Mouse (Mus musculus) lung, postnatal 0 days (tissue): ENCODE measurements around the gene Schip1. TPM values are rescaled to one million over a fixed set of nuclear protein-coding genes. Genes with fewer than 3 reads are reported as not detected.

ENCODE experiments used
- ATAC-seq: fragments of 200-750 bp; cut with Nextera tagmentation; 2 replicates; pipeline ENCODE4 v1.8.0; 2017; ENCODE audit warnings: moderate library complexity
- DNase-seq: peaks from one replicate; pipeline ENCODE4 v3.0.0-alpha.2; 2016; ENCODE audit warnings: low spot score
- H3K27ac ChIP-seq: fragments of 300-500 bp; sonication (generic); 2 replicates; pipeline ENCODE4 v1.5.1; 2014; ENCODE audit warnings: antibody characterized with exemption, mild to moderate bottlenecking, low read length, mixed read lengths
- H3K27me3 ChIP-seq: fragments of 300-500 bp; sonication (generic); replicated peaks from 2 replicates; pipeline ENCODE4 v1.6.1; 2014; ENCODE audit warnings: low read length, mixed read lengths; ENCODE audit not compliant: insufficient read depth
- H3K36me3 ChIP-seq: fragments of 300-500 bp; sonication (generic); 2 replicates; pipeline ENCODE4 v1.6.1; 2014; ENCODE audit warnings: low read length, mixed read lengths; ENCODE audit not compliant: insufficient read depth
- H3K4me1 ChIP-seq: fragments of 300-500 bp; sonication (generic); 2 replicates; pipeline ENCODE4 v1.6.1; 2014; ENCODE audit warnings: antibody characterized with exemption, low read depth, low read length, mixed read lengths; ENCODE audit not compliant: insufficient read depth
- H3K4me2 ChIP-seq: fragments of 300-500 bp; sonication (generic); replicated peaks from 2 replicates; pipeline ENCODE4 v1.6.1; 2014; ENCODE audit warnings: low read depth, mild to moderate bottlenecking, low read length, moderate library complexity, mixed read lengths
- H3K4me3 ChIP-seq: fragments of 300-500 bp; sonication (generic); 2 replicates; pipeline ENCODE4 v1.5.1; 2014; ENCODE audit warnings: low read depth, low read length
- H3K9ac ChIP-seq: fragments of 300-500 bp; sonication (generic); replicated peaks from 2 replicates; pipeline ENCODE4 v1.6.1; 2014; ENCODE audit warnings: low read depth, mild to moderate bottlenecking
- H3K9me3 ChIP-seq: fragments of 300-500 bp; sonication (generic); 2 replicates; pipeline ENCODE4 v1.6.1; 2016; ENCODE audit warnings: low read length, mixed read lengths
- CTCF ChIP-seq: IDR thresholded peaks from 2 replicates; pipeline ENCODE4 v1.5.1; 2016; ENCODE audit warnings: antibody characterized with exemption, mild to moderate bottlenecking
- EP300 ChIP-seq: IDR thresholded peaks from 2 replicates; pipeline ENCODE4 v1.6.1; 2016; ENCODE audit warnings: antibody characterized with exemption, mild to moderate bottlenecking, control low read depth
- WGBS: fragments of 180-500 bp; shearing (Covaris S2); extraction: QIAGEN DNeasy Blood & Tissue Kit; methylation state at CpG from one replicate; pipeline ENCODE4 v1.1.7; 2014; 5-methylcytosine and 5-hydroxymethylcytosine counted together
- polyA plus RNA-seq: library from polyadenylated mRNA; unstranded; fragments of >200 nt; fragmentation: Nextera tagmentation; extraction: Ambion mirVana; gene quantifications from 2 replicates; pipeline ENCODE4 v1.2.1, GENCODE M21; 2015

Gene Schip1
- polyA plus RNA-seq, 1 experiment from 2014 or later: 52.2 TPM

DNA sequence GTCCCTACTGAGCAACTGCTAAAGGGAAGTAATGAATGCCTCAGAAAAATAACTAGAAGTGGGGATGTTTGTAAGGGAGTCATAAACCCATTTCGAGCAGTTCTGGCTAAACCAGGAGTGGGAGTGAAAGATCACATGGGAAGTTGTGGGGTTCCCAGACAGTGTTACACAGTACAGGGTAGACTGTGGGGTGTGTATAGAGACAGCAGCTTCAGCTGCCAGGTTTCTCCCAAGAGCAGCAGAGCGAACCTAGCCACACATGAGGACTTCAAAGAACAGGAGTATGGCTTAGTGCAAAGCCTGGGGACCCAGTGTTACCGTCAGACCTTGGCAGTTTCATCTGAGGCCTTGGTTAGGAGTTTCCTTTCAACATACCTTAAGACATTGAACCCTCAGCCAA, 568.1 kb downstream of the Schip1 start:
- H3K9me3 ChIP-seq: no peaks in the 10 kb centered on the region
- TF ChIP-seq CTCF: no peak
- TF ChIP-seq EP300: no peak
- H3K36me3 ChIP-seq: no peaks in the 10 kb centered on the region
- no peak overlapping the region for H3K27ac ChIP-seq
- H3K4me1 ChIP-seq: no peaks in the 10 kb centered on the region
- no peaks in the 10 kb centered on the region for H3K27me3 ChIP-seq
- ATAC-seq (no peak), DNase-seq (no peak)
- H3K9ac ChIP-seq: no peak overlapping the region
- H3K4me2 ChIP-seq: no peak overlapping the region
- 79% methylated on average over 3 of the region's 3 CpGs for WGBS
- no peak overlapping the region for H3K4me3 ChIP-seq

DNA sequence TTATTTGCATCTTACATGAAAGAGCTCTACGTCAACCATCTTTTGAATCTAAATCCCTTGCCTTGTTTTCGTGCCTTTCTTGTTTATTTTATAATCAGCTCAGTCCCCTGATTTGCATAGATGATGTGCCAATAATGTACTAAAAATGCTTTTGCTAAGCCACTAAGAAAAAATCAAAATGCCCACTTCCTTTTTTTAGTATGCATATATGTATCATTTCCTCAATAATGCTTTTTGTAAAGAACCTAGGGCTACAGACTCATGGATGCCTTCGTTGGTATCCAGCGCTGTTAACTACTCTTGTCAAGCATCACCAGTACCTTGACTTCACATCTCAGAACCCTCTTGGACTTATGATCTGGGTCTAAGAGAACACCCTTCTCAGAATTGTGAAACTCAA, 569.0 kb downstream of the Schip1 start:
- WGBS: 84% methylated on average over 4 of the region's 4 CpGs

DNA sequence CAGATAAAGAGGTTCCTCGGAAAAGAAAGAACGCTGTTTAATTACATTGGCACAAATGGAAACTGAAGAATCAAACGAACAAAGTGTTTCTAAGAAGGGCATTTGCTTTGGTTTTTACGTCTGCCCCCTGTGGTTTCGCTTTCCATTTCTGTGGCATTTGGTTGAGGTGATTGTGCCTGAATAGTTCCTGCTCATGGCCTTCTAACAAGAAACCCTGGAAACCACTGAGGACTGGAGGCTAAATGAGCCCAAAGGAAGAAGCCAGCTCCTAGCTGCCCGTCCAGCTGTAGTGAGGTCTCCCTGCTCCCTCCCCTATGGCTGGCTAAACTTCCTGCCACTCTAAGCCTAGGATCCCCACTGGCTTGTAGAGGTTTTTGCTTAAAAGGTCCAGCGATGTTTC, 573.4 kb downstream of the Schip1 start:
- DNase-seq (no peak), ATAC-seq (no peak)
- WGBS: 49% methylated on average over 7 of the region's 7 CpGs
- Histone ChIP-seq H3K9ac (no peak overlapping the region), H3K36me3 (no peaks in the 10 kb centered on the region), H3K9me3 (no peaks in the 10 kb centered on the region), H3K27ac (no peak overlapping the region), H3K4me3 (no peak overlapping the region), H3K4me2 (no peak overlapping the region), H3K4me1 (no peaks in the 10 kb centered on the region), H3K27me3 (no peaks in the 10 kb centered on the region)
- TF ChIP-seq EP300 (no peak), CTCF (no peak)

More for the DNA sequence above, 569.0 kb downstream of the Schip1 start:
- no peak overlapping the region for H3K4me2 ChIP-seq
- TF ChIP-seq EP300 (no peak), CTCF (no peak)
- no peak overlapping the region for H3K9ac ChIP-seq
- H3K9me3 ChIP-seq: no peaks in the 10 kb centered on the region
- no peaks in the 10 kb centered on the region for H3K27me3 ChIP-seq
- ATAC-seq: no peak
- H3K4me1 ChIP-seq: no peaks in the 10 kb centered on the region
- no peaks in the 10 kb centered on the region for H3K36me3 ChIP-seq
- no peak overlapping the region for H3K4me3 ChIP-seq
- no peak overlapping the region for H3K27ac ChIP-seq
- no peak for DNase-seq

DNA sequence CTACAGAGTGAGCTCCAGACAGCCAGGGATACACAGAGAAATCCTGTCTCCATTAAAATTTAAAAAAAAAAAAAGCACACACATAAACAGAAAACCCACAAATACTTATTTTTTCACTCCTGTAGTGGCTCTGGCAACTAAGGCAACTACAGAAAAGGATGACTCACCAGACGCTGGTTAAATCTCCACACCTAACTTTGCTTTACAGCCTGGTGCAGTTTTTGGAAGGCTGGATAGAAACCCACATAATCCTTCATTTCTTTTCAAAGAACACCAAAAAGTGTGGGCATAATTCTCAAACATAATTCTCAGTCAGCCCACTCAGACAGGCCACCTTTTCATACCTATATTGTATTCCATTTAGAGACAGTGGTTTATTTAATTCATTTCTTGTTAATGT, 574.1 kb downstream of the Schip1 start:
- H3K27ac ChIP-seq: no peak overlapping the region

DNA sequence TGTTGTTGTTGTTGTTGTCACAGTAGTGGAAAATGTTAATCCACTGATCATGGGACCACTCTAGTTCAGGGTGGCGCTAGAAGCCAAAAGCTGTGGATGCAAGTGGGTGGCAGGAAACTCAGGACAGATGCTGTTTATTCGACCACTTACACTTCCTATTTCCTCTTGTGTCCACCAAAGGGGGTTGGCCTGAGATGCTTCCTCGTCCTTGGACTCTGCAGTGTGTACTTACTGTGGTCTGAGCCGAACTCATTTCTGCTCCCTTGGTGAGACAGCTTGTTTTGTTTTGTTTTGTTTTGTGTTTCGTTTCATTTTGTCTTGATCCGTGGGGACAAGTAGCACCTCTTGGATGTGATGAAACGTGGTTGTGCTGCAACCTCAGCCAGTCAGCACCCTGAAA, 578.3 kb downstream of the Schip1 start:
- ATAC-seq: no peak

More for the DNA sequence above, 574.1 kb downstream of the Schip1 start:
- Histone ChIP-seq H3K4me1 (no peaks in the 10 kb centered on the region), H3K9me3 (no peaks in the 10 kb centered on the region), H3K9ac (no peak overlapping the region), H3K36me3 (no peaks in the 10 kb centered on the region), H3K4me3 (no peak overlapping the region), H3K27me3 (no peaks in the 10 kb centered on the region), H3K4me2 (no peak overlapping the region)
- ATAC-seq (no peak), DNase-seq (no peak)
- TF ChIP-seq CTCF (no peak), EP300 (no peak)
- 92% methylated on average over 1 of the region's 1 CpGs for WGBS

DNA sequence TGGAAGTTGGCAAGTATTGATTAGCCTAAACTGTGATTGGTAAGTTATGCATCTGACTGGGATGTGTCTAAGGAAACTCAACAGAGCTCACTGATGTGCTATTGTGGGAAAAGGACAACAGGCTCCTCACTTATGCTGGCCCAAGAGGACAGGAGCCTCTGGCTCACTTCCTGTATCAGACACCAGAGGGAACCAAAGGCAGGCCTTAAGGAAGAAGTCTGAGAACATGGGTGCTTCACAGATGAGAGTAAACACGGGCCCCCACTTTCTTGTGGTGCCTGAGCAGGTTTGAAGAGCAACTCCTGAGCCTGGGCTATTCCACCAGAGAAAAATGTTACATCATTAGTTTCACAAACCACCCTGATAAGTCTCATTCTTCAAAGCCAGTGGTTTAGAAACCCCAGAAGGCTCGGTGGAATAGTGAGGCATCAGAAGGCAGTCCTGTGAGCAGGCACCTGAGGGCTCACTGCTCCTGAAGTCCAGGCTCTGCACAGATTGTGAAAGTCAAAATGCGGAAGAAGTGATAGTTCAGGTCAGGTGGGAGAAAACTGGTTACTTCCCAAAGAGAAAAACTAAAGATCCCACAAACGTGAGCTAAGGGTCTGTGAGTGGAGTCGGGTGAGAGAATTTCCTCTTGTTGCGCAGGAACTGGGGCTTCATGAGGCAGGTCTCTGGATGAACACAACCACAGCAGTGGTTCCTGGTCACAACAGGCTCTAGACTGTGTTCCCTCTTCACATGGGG, 582.0 kb downstream of the Schip1 start:
- Histone ChIP-seq H3K27ac (no peak overlapping the region), H3K4me2 (no peak overlapping the region), H3K9me3 (no peaks in the 10 kb centered on the region), H3K9ac (no peak overlapping the region), H3K36me3 (no peaks in the 10 kb centered on the region), H3K4me3 (no peak overlapping the region), H3K4me1 (no peaks in the 10 kb centered on the region), H3K27me3 (no peaks in the 10 kb centered on the region)
- 69% methylated on average over 6 of the region's 6 CpGs for WGBS
- TF ChIP-seq CTCF (peak; percentile 64), EP300 (no peak)
- ATAC-seq (peak; percentile 66), DNase-seq (peak; percentile 47)

More for the DNA sequence above, 578.3 kb downstream of the Schip1 start:
- Histone ChIP-seq H3K9me3 (no peaks in the 10 kb centered on the region), H3K4me3 (no peak overlapping the region), H3K27me3 (no peaks in the 10 kb centered on the region), H3K4me1 (no peaks in the 10 kb centered on the region), H3K27ac (no peak overlapping the region), H3K4me2 (no peak overlapping the region), H3K9ac (no peak overlapping the region), H3K36me3 (no peaks in the 10 kb centered on the region)
- TF ChIP-seq EP300: no peak
- DNase-seq: no peak
- 69% methylated on average over 7 of the region's 7 CpGs for WGBS
